Mouse (Mus musculus): Measurements from ENCODE around the gene Teddm1b. TPM values are rescaled to one million over a fixed set of nuclear protein-coding genes. Genes with fewer than 3 reads are reported as not detected.

The Teddm1b gene
- polyA plus RNA-seq, 1 experiment from 2014 or later: 0.13 TPM

DNA sequence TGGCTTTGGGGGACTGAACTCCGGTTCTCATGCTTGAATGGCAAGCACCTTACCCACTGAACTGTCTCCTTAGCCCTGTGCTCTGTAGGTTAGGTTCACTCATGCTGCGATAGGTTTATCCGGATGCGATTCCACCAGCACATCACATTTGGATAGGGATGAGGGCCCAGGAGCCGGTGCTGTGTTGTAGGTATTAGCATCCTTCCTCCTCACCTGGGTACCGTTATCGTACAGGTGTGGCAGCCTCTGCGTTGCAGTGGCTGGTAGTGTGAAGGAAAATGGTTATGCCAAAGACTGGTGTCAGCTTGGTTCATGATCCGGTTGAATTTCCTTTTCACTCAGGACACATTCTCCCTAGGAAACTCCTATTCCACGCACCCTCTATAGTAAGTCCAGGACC is 16.0 kb downstream of the Teddm1b start:
- Histone ChIP-seq H3K27ac (ENCODE audit: poor library complexity, severe bottlenecking) (no peak overlapping the region), H3K4me3 (no peak overlapping the region), H3K9ac (no peak overlapping the region), H3K27me3 (replicated peaks) (peaks cover 7% of the 10 kb centered on the region), H3K4me2 (no peak overlapping the region), H3K36me3 (no peaks in the 10 kb centered on the region), H3K9me3 (replicated peaks) (no peaks in the 10 kb centered on the region), H3K4me1 (replicated peaks) (peaks cover 8% of the 10 kb centered on the region; the same call in 1 of the 2 replicates)
- 91% methylated on average over 10 of the region's 10 CpGs for WGBS
- no peak for ATAC-seq (ENCODE audit: insufficient number of reproducible peaks, low FRiP score)

DNA sequence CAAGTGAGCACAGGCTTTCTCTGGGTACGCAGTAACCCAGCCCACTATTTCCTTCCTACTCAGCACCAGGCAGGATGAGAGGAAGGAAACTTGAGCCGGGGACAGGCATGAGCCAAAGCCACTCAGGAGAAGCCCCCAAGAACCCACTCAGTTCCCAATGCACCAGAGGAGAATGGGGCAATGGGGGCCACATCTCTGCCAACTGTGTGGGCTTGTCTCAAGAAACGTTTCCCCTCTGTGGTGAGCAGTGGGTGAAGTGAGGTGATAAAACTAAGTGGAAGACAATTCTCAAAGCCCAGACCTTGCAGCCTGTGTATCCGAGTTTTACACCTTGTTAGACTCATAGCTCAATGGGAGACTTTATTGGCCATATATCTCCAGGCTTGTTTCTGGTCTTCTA is 17.3 kb downstream of the Teddm1b start, which contains the start of gene Teddm1a:
Teddm1a (plus strand) TSS at position 301 of the 400 bp plus-strand sequence.
- no peak within 1 kb of the TSS for H3K4me2 ChIP-seq
- H3K4me3 ChIP-seq: no peak within 1 kb of the TSS
- H3K9me3 ChIP-seq (replicated peaks): no peaks in the 10 kb centered on the region
- peaks cover 7% of the 10 kb centered on the region for H3K27me3 ChIP-seq (replicated peaks)
- WGBS: 56% methylated on average over 4 of the region's 4 CpGs
- H3K9ac ChIP-seq: no peak within 1 kb of the TSS
- no peak for ATAC-seq (ENCODE audit: insufficient number of reproducible peaks, low FRiP score)
- H3K36me3 ChIP-seq: no peaks in the 10 kb centered on the region
- H3K27ac ChIP-seq (ENCODE audit: poor library complexity, severe bottlenecking): no peak within 1 kb of the TSS
- 0 out of 2 replicates have a peak, but pooled peaks cover 5% of the 10 kb centered on the region for H3K4me1 ChIP-seq (replicated peaks)

DNA sequence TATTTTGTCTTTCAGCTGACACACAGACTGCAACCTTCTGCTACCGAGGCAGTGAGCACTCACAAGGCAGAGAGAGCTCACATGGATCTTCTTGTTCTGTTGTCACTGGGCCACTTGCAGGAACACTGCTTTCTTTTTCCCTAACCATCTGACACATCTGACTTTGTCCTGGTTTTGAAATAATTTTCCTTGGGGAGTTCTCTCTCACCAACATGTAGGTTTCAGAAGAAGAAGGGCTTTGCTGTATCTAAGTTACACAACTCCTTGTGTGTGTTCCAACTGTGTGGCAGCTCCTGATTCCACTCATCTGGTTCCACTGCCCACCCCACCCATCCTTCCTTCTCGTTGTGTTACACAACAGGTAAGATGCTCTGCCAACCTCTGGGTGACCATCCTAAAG is 19.6 kb downstream of the Teddm1b start:
- 58% methylated on average over 2 of the region's 2 CpGs for WGBS
- no peak for ATAC-seq (ENCODE audit: insufficient number of reproducible peaks, low FRiP score)
- peaks cover 7% of the 10 kb centered on the region for H3K27me3 ChIP-seq (replicated peaks)

DNA sequence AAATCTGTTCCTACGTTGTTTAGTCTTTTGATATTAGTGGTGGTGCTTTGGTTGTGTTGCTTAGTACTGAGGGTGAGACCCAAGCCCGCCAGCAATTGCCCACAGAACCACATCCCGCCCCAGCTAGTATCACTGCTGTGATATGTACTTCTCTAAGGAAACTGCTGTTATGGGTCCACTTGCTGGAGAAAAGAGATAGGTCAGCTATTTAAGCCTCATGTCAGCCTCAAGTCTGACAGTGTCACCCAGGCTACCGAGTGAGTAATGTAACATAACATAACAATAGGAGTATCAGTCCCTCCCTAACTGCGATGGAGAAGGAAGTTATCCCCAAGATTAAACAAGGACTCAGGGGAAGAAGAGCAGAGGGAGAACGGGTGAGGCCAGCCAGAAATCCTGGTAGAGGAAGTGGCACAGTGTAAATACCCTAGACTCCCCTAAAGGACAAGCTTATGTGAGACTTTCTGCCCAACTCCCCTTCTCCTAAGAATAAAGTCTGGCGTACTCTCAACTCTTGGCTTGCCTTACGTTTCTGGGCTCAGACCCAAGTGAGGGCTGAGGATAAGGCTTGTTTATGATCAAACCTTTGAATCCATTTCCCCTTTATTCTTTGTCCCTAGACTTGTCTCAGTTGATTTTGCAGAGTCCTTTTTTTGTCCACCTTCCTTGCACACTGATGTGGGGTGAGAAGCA is 20.2 kb downstream of the Teddm1b start:
- Histone ChIP-seq H3K36me3 (no peaks in the 10 kb centered on the region), H3K4me1 (replicated peaks) (peaks cover 14% of the 10 kb centered on the region; the same call in 1 of the 2 replicates), H3K9ac (no peak overlapping the region), H3K4me2 (no peak overlapping the region), H3K27me3 (replicated peaks) (peaks cover 7% of the 10 kb centered on the region), H3K9me3 (replicated peaks) (no peaks in the 10 kb centered on the region), H3K27ac (ENCODE audit: poor library complexity, severe bottlenecking) (no peak overlapping the region), H3K4me3 (no peak overlapping the region)
- ATAC-seq (ENCODE audit: insufficient number of reproducible peaks, low FRiP score): no peak
- 46% methylated on average over 8 of the region's 8 CpGs for WGBS

More for the DNA sequence above, 19.6 kb downstream of the Teddm1b start:
- Histone ChIP-seq H3K4me1 (replicated peaks) (peaks cover 11% of the 10 kb centered on the region; the same call in 1 of the 2 replicates), H3K4me2 (no peak overlapping the region), H3K27ac (ENCODE audit: poor library complexity, severe bottlenecking) (no peak overlapping the region), H3K4me3 (no peak overlapping the region), H3K9me3 (replicated peaks) (no peaks in the 10 kb centered on the region), H3K9ac (no peak overlapping the region), H3K36me3 (no peaks in the 10 kb centered on the region)

DNA sequence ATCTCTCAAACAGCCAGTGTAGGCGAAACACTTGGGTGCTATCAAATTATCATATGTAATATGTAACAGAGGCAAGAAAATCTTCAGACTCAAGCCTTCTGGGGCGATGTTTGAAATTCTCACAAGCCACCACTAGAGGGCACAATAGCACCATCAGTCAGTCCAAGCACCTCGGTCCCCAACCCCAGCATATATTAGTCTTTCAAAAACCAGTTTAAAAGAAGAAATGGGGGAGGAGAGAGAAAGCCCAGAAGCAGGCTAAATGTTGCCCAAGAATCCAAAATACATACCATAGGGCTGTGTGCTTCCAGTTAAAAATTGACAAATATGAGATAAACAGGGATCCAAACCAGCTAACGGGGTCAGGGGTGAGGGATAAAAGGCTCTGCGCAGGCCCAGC is 20.8 kb downstream of the Teddm1b start:
- peaks cover 14% of the 10 kb centered on the region; the same call in 1 of the 2 replicates for H3K4me1 ChIP-seq (replicated peaks)
- H3K9ac ChIP-seq: no peak overlapping the region
- no peak for ATAC-seq (ENCODE audit: insufficient number of reproducible peaks, low FRiP score)
- H3K4me2 ChIP-seq: no peak overlapping the region
- H3K4me3 ChIP-seq: no peak overlapping the region
- H3K36me3 ChIP-seq: no peaks in the 10 kb centered on the region
- peaks cover 7% of the 10 kb centered on the region for H3K27me3 ChIP-seq (replicated peaks)
- no peak overlapping the region for H3K27ac ChIP-seq (ENCODE audit: poor library complexity, severe bottlenecking)
- no peaks in the 10 kb centered on the region for H3K9me3 ChIP-seq (replicated peaks)
- 37% methylated on average over 5 of the region's 5 CpGs for WGBS

DNA sequence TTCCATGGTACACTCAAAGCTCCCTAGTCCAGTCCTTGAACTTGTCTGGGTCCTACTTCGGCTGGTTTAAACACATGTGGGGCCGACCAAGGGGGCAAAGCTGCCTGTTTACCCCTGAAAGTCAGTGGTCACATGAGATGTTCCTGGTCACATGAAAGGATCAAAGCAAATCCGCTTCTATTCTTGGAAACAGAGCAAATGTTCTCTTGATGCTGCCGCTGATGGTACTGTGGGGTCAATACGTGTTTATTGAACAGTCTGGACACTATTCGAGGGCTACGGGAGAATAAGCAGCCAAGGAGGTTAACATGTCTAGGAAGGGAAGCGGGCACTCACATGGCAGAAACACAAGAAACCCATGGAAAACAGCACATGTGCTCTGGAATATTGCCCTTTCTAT is 23.1 kb downstream of the Teddm1b start:
- H3K27me3 ChIP-seq (replicated peaks): peaks cover 7% of the 10 kb centered on the region
- H3K9ac ChIP-seq: no peak overlapping the region
- ATAC-seq (ENCODE audit: insufficient number of reproducible peaks, low FRiP score): no peak
- H3K4me2 ChIP-seq: no peak overlapping the region
- H3K9me3 ChIP-seq (replicated peaks): no peaks in the 10 kb centered on the region
- 75% methylated on average over 8 of the region's 8 CpGs for WGBS
- H3K4me1 ChIP-seq (replicated peaks): peaks cover 22% of the 10 kb centered on the region
- H3K27ac ChIP-seq (ENCODE audit: poor library complexity, severe bottlenecking): no peak overlapping the region
- no peak overlapping the region for H3K4me3 ChIP-seq
- H3K36me3 ChIP-seq: no peaks in the 10 kb centered on the region

DNA sequence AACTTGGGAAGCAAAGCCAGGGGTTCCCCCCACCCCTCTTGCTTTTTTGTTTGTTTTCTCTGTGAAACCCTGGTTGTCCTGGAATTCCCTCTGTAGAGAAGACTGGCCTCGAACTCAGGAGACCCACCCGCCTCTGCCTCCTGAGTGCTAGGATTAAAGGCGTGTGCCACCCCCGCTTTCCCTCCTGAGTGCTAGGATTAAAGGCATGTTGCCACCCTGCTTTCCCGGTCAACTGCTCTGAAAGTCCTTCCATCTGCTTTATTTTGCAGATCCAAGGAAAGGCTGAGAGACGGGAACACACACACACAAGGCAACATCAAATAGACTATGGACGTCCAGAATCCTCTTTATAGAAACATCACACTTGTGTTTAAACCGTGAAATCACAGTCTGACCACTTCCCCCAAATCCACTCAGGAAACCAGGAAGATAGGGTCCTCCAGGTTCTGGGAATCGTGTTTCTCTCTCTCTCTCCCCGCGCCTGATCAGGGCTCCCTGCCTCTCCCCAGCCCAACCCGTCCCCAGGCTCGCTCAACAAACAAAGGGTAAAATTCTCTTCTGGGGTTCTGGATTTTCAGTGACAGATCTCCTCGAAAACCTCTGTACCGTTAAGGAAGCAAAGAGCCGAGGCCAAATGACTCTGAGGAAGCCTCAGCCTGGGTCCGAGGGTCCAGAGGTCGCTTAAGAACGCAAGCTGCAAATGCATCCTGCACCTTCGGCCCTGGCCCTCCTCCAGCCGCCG is 25.0 kb downstream of the Teddm1b start:
- Histone ChIP-seq H3K36me3 (peaks cover 16% of the 10 kb centered on the region), H3K27ac (ENCODE audit: poor library complexity, severe bottlenecking) (peak overlapping the region; percentile 71), H3K4me1 (replicated peaks) (peaks cover 20% of the 10 kb centered on the region), H3K27me3 (replicated peaks) (peaks cover 4% of the 10 kb centered on the region; the same call in 1 of the 2 replicates), H3K9me3 (replicated peaks) (no peaks in the 10 kb centered on the region), H3K4me2 (peak overlapping the region; percentile 84), H3K4me3 (peak overlapping the region; percentile 80), H3K9ac (peak overlapping the region; percentile 70)
- no peak; the same call in 1 of the 2 replicates for ATAC-seq (ENCODE audit: insufficient number of reproducible peaks, low FRiP score)
- 19% methylated on average over 22 of the region's 22 CpGs for WGBS

DNA sequence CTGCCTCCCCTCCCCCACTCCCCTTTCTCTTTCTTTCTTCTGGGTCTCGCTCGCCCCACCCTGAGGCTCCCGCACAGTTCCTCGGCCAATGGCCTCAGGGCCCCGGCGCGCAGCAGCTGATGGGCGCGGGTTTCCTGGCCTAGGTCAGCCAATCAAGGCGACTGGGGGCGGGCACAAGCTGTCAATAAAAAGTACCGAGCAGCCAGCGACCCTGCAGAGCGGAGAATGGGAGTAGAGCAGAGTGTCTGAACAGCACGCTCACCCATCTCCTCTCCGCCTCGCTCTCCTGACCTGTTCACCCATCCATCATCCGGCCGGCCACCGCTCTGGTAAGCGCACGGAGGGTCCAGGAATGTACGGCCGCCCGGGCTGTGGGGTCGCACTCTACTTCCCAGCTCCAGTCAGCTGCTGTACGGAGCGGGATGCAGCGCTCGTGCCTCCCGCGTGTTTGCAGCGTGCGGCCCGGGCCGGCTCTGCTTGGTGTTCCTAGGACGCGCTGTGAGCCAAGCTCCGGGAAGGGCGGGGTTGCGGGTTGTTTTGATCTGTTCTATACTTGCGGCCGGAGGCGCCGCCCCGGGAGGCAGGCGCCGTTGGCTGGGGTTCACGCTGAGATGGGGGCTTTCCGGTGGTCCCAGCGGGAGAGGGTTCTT is 25.7 kb downstream of the Teddm1b start, which contains the start of the genes Glul and Teddm2:
Glul (plus strand) TSS at position 214 of the 650 bp plus-strand sequence.
Teddm2 (minus strand) TSS at position 498 of the 650 bp plus-strand sequence.
- no peaks in the 10 kb centered on the region for H3K9me3 ChIP-seq (replicated peaks)
- peak within 1 kb of the TSS; percentile 80 for H3K4me3 ChIP-seq
- peaks cover 22% of the 10 kb centered on the region for H3K36me3 ChIP-seq
- ATAC-seq (ENCODE audit: insufficient number of reproducible peaks, low FRiP score): peak; percentile 96
- H3K4me1 ChIP-seq (replicated peaks): peaks cover 17% of the 10 kb centered on the region
- H3K4me2 ChIP-seq: peak within 1 kb of the TSS; percentile 84
- peak within 1 kb of the TSS; percentile 94 for H3K27ac ChIP-seq (ENCODE audit: poor library complexity, severe bottlenecking)
- H3K27me3 ChIP-seq (replicated peaks): no peaks in the 10 kb centered on the region
- peak within 1 kb of the TSS; percentile 87 for H3K9ac ChIP-seq
- 0% methylated on average over 51 of the region's 51 CpGs for WGBS

DNA sequence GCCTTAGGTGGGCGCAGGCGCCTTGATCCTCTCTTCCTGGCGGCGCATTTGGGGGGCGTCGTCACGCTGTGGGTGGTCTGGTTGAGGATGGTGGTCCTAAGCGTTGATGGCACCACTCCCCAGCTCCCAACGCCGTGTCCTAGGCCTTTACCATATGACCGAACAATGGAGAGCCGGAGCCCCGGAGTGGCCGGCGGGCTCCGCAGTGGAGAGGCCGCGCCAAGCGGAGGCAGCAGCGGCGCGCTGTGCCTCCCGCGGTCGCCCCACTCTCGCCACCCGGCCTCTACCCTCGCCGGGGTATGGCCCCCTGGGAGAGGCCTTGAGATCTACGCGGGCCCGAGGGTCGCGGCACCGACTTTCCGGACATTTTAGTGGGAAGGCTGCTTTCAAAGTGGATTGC is 26.2 kb downstream of the Teddm1b start:
- under 1% methylated on average over 34 of the region's 36 CpGs for WGBS
- H3K36me3 ChIP-seq: peaks cover 28% of the 10 kb centered on the region
- H3K9me3 ChIP-seq (replicated peaks): no peaks in the 10 kb centered on the region
- H3K4me1 ChIP-seq (replicated peaks): peaks cover 17% of the 10 kb centered on the region
- H3K9ac ChIP-seq: peak overlapping the region; percentile 87
- H3K27ac ChIP-seq (ENCODE audit: poor library complexity, severe bottlenecking): peak overlapping the region; percentile 94
- peak overlapping the region; percentile 80 for H3K4me3 ChIP-seq
- H3K4me2 ChIP-seq: peak overlapping the region; percentile 84
- no peaks in the 10 kb centered on the region for H3K27me3 ChIP-seq (replicated peaks)
- ATAC-seq (ENCODE audit: insufficient number of reproducible peaks, low FRiP score): peak; percentile 63

DNA sequence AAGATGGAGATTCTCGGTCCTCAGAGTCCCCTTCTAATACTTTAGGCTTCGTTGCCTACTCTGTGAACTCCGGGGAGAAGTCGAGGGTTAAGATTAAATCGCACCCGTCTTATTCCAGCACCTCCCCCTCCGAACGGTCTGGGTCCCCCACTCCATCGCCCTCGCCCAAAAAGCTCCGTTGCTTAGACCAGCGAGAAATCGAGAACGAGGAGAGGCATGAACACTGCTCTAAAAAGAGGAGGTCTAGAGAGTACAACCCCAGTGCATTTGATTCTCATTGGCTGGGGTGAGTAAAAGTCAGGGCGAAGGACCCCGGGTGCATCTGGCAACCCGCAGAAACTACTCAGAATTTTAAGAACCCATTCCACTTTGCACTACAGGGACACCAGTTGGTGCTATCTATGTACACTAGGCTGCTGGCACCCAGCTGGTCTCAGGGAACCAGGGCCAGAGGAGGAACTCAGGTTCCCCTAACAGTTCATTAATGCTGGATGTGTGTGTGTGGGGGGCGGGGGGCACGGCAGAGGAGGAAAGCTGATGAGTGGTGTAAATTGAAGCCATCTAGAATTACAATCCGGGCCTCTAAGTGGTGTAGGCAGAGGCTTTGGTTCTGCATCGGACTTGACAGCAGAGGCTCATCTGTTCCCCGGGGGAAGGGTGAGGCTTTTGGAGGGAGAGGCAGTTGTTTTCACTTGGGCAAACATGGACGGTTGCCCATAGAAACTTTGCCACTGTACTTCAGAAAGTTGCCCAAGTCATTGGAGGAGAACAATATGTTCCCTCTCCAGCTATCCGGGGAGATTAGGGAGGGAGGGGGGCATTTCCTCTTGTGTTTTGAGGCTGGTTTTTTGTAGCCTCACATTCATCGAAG is 26.9 kb downstream of the Teddm1b start:
- Histone ChIP-seq H3K27ac (ENCODE audit: poor library complexity, severe bottlenecking) (peak overlapping the region; percentile 94), H3K4me3 (peak overlapping the region; percentile 80), H3K9ac (peak overlapping the region; percentile 87), H3K27me3 (replicated peaks) (no peaks in the 10 kb centered on the region), H3K4me2 (peak overlapping the region; percentile 84), H3K9me3 (replicated peaks) (no peaks in the 10 kb centered on the region), H3K4me1 (replicated peaks) (peaks cover 17% of the 10 kb centered on the region), H3K36me3 (peaks cover 33% of the 10 kb centered on the region)
- no peak for ATAC-seq (ENCODE audit: insufficient number of reproducible peaks, low FRiP score)
- WGBS: 2% methylated on average over 25 of the region's 25 CpGs

All from heart, embryonic 12.5 days (tissue).